Mouse (Mus musculus): ENCODE data around the gene Arel1.

DNA sequence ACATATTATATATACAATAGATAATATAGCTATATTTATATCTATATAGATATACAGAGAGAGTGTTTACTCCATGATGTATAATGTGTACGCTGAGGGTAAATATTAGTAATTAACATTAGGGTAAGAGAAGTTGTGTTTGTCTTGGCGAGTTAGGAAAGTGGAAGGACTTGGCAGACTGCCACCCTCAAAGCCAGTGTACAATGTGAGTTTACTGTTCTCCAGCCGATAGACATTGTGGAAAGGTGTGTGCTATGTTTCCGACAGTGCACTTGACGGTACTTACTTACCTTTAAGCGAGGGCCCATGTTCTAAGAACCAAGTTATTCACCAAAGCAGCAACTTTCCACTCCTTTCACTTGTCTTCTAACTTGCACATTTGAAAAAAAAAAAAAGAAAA lies 19.9 kb downstream of the Arel1 start:
- TF ChIP-seq EP300 (IDR thresholded peaks at IDR 0.05; ENCODE audit: insufficient read depth, low read depth, low read length) (no peak), CTCF (IDR thresholded peaks at IDR 0.05; ENCODE audit: low read depth, low read length) (no peak)

All from ES-Bruce4 (cell line).